Comparison of ENCODE assay signal across 13 mouse cellular contexts in the genomic region with DNA sequence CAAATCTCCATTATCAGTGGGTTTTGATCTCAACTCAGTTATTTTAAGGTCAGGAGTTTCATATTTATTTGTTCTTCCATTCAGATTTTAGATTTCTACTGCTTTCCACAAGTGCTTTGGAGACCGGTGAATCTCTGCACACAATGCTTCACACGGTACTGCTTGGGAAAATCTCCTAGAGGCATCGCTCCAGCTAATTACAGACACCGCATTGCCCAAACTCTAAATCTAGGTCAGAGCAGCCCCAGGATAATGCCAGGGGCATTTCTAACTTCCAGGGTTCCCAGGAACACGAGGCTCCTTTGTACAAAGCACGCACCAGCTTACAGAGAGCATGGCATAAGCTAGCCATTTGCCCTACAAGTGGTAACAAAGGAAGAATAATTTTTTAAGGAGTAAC. TPM values are rescaled to one million over a fixed set of nuclear protein-coding genes. Genes with fewer than 3 reads are reported as not detected.
A peak's percentile ranks its signal among the peaks of the same experiment; 100 is the strongest.
DNase-seq lines count a peak whose midpoint lies in the region; ATAC-seq and TF ChIP-seq lines count a peak whose summit lies in the region.
"Had no signal": no experiment of that assay in that cellular context is flagged by ENCODE, and none has a peak within 500 bp of the region (broad histone marks: within the 10 kb centered on the region; RNA-seq: fewer than 3 reads in every experiment).

No protein-coding gene starts in this region.

- H3K9me3 ChIP-seq in hindbrain, embryonic 11.5 days (ENCODE audit: control insufficient read depth, low read length), result no peaks in the 10 kb centered on the region
- 0 out of 2 replicates have a peak, but pooled peaks cover 8% of the 10 kb centered on the region for H3K9me3 ChIP-seq in hindbrain, embryonic 12.5 days (replicated peaks)
- no peaks in the 10 kb centered on the region for H3K9me3 ChIP-seq in embryonic facial prominence, embryonic 12.5 days

- H3K9ac ChIP-seq in hindbrain, embryonic 11.5 days (ENCODE audit: low read depth, low read length), result no peak overlapping the region
- H3K9ac ChIP-seq in hindbrain, embryonic 12.5 days, result no peak overlapping the region
- no peak overlapping the region for H3K9ac ChIP-seq in embryonic facial prominence, embryonic 12.5 days

- no peak for TF ChIP-seq POLR2A in myocyte (IDR thresholded peaks at IDR 0.05; ENCODE audit: insufficient read length, low read depth)

- H3K4me3 ChIP-seq in hindbrain, embryonic 11.5 days (ENCODE audit: low read depth, low read length), result no peak overlapping the region
- H3K4me3 ChIP-seq in hindbrain, embryonic 12.5 days, result no peak overlapping the region
- no peak overlapping the region for H3K4me3 ChIP-seq in embryonic facial prominence, embryonic 12.5 days
- H3K4me3 ChIP-seq in myocyte, result no peak overlapping the region

- H3K79me2 ChIP-seq in myocyte (ENCODE audit: control insufficient read depth, insufficient read depth), result no peaks in the 10 kb centered on the region

- peaks cover 5% of the 10 kb centered on the region; the same call in 1 of the 2 replicates for H3K4me1 ChIP-seq in hindbrain, embryonic 11.5 days (replicated peaks; ENCODE audit: control insufficient read depth, insufficient read depth, low read length)
- peaks cover 22% of the 10 kb centered on the region for H3K4me1 ChIP-seq in hindbrain, embryonic 12.5 days
- H3K4me1 ChIP-seq in embryonic facial prominence, embryonic 12.5 days, result peaks cover 35% of the 10 kb centered on the region

- no peaks in the 10 kb centered on the region for H3K36me3 ChIP-seq in hindbrain, embryonic 11.5 days (ENCODE audit: control insufficient read depth, insufficient read depth, low read length)
- no peaks in the 10 kb centered on the region; the same call in 1 of the 2 replicates for H3K36me3 ChIP-seq in hindbrain, embryonic 12.5 days
- no peaks in the 10 kb centered on the region for H3K36me3 ChIP-seq in embryonic facial prominence, embryonic 12.5 days
- H3K36me3 ChIP-seq in myocyte (ENCODE audit: control insufficient read depth, insufficient read depth), result no peaks in the 10 kb centered on the region

- no peak for ATAC-seq in hindbrain, embryonic 11.5 days (ENCODE audit: low FRiP score)
- ATAC-seq in hindbrain, embryonic 12.5 days (ENCODE audit: low FRiP score), result no peak
- ATAC-seq in embryonic facial prominence, embryonic 12.5 days (ENCODE audit: insufficient number of reproducible peaks, insufficient read depth, low FRiP score, low TSS enrichment), result no peak

- H3ac ChIP-seq in myocyte (ENCODE audit: control insufficient read depth, insufficient read length), result no peak overlapping the region

- DNase-seq in hindbrain, embryonic 11.5 days (ENCODE audit: low spot score), result no peak
- DNase-seq in cerebellum, adult 11-12 months, result peak; percentile 71
- DNase-seq in thymus, adult 18-20 months, result no peak
- no peak for DNase-seq in spleen, adult 12 weeks (ENCODE audit: low spot score)
- DNase-seq in lung, postnatal 14 days, result no peak
- DNase-seq: heart, postnatal 14 days; kidney, postnatal 10 days; lung, adult 2 months; thymus, postnatal 14 days had no signal

- no peak overlapping the region for H3K4me2 ChIP-seq in hindbrain, embryonic 11.5 days (replicated peaks; ENCODE audit: low read depth, low read length)
- no peak overlapping the region for H3K4me2 ChIP-seq in hindbrain, embryonic 12.5 days (replicated peaks)
- H3K4me2 ChIP-seq in embryonic facial prominence, embryonic 12.5 days (replicated peaks), result peak overlapping the region; percentile 32
- peak overlapping the region; percentile 55 for H3K4me2 ChIP-seq in myocyte (ENCODE audit: low read depth)

- 71% methylated on average over 6 of the region's 6 CpGs for WGBS in hindbrain, embryonic 11.5 days
- 66% methylated on average over 6 of the region's 6 CpGs for WGBS in hindbrain, embryonic 12.5 days
- WGBS in embryonic facial prominence, embryonic 12.5 days, result 38% methylated on average over 6 of the region's 6 CpGs

- H3K27ac ChIP-seq in hindbrain, embryonic 11.5 days (ENCODE audit: low read depth, low read length), result 0 out of 2 replicates have a peak overlapping the region, but pooled peaks have one; percentile 12
- H3K27ac ChIP-seq in hindbrain, embryonic 12.5 days, result no peak overlapping the region
- H3K27ac ChIP-seq in embryonic facial prominence, embryonic 12.5 days, result peak overlapping the region; percentile 81; the same call in 1 of the 2 replicates

- no peaks in the 10 kb centered on the region; the same call in 1 of the 2 replicates for H3K27me3 ChIP-seq in hindbrain, embryonic 11.5 days (ENCODE audit: control insufficient read depth, insufficient read depth, low read length)
- peaks cover 12% of the 10 kb centered on the region for H3K27me3 ChIP-seq in hindbrain, embryonic 12.5 days
- 0 out of 2 replicates have a peak, but pooled peaks cover 7% of the 10 kb centered on the region for H3K27me3 ChIP-seq in embryonic facial prominence, embryonic 12.5 days
- no peaks in the 10 kb centered on the region for H3K27me3 ChIP-seq in myocyte (ENCODE audit: control insufficient read depth, insufficient read depth, insufficient read length)
- H3K27me3 ChIP-seq: CH12.LX had no signal

TF ChIP-seq in myocyte, 11 proteins besides CTCF, POLR2A, EP300 and RAD21:
- TF ChIP-seq TCF12 (IDR thresholded peaks at IDR 0.05; ENCODE audit: insufficient read depth, poor library complexity, severe bottlenecking) (no peak), MYOG (IDR thresholded peaks at IDR 0.05; ENCODE audit: control insufficient read depth in 1 of 3, insufficient read depth in 1 of 3, insufficient read length in 2 of 3, low read depth in 2 of 3) (no peak), MYOD1 (IDR thresholded peaks at IDR 0.05; ENCODE audit: control insufficient read depth in 1 of 3, insufficient read length in 2 of 3, low read depth in 2 of 3) (no peak), MAX (IDR thresholded peaks at IDR 0.05; ENCODE audit: low read depth) (no peak), USF1 (IDR thresholded peaks at IDR 0.05; ENCODE audit: low read depth) (no peak), SRF (IDR thresholded peaks at IDR 0.05; ENCODE audit: control insufficient read depth, insufficient read length, low read depth) (no peak), TCF3 (IDR thresholded peaks at IDR 0.05; ENCODE audit: insufficient read length, low read depth) (no peak), E2F4 (IDR thresholded peaks at IDR 0.05; ENCODE audit: insufficient read depth) (no peak), POLR2AphosphoS2 (IDR thresholded peaks at IDR 0.05; ENCODE audit: insufficient read length, low read depth) (no peak)

RNA-seq across cellular contexts. Expression of a gene that starts 5.8 kb away (rescaled TPM):
- 8.9 TPM in 2 replicates for polyA plus RNA-seq in hindbrain, embryonic 11.5 days (2014; fragmentation: Nextera tagmentation; extraction: Ambion mirVana)
- 10.0 and 11.0 TPM in 2 replicates for polyA plus RNA-seq in hindbrain, embryonic 12.5 days (2016; fragmentation: Nextera tagmentation; extraction: Ambion mirVana)
- polyA plus RNA-seq in embryonic facial prominence, embryonic 12.5 days (2016; fragmentation: Nextera tagmentation; extraction: Ambion mirVana), result 12.0 and 12.1 TPM in 2 replicates
- polyA plus RNA-seq in myocyte (2012; fragmentation: generic; extraction: Trizol), result 3.2 TPM

RNA-seq across cellular contexts. Expression of a gene that starts 20.7 kb away (rescaled TPM):
- polyA plus RNA-seq in hindbrain, embryonic 11.5 days (2014; fragmentation: Nextera tagmentation; extraction: Ambion mirVana), result 5.7 and 6.9 TPM in 2 replicates
- 3.6 and 3.7 TPM in 2 replicates for polyA plus RNA-seq in hindbrain, embryonic 12.5 days (2016; fragmentation: Nextera tagmentation; extraction: Ambion mirVana)
- 3.8 and 4.5 TPM in 2 replicates for polyA plus RNA-seq in embryonic facial prominence, embryonic 12.5 days (2016; fragmentation: Nextera tagmentation; extraction: Ambion mirVana)
- polyA plus RNA-seq in myocyte (2012; fragmentation: generic; extraction: Trizol), result 0.08 TPM

Comparison
In these comparisons a context has a peak if more than half of its experiments do, and no peak if none do; other contexts are left out.
1. H3K4me2 ChIP-seq: peak in embryonic facial prominence, embryonic 12.5 days (single experiment) and myocyte (single experiment); none in hindbrain, embryonic 11.5 days (single experiment) and hindbrain, embryonic 12.5 days (single experiment).